Mouse (Mus musculus): Measurements from ENCODE around the gene Mkrn1. TPM values are rescaled to one million over a fixed set of nuclear protein-coding genes. Genes with fewer than 3 reads are reported as not detected.

The Mkrn1 gene
- 30.9 and 31.2 TPM in 2 replicates for polyA plus RNA-seq (2012; rRNA removed)
- polyA plus RNA-seq (2014; fragmentation: Nextera tagmentation; extraction: Ambion mirVana): 61.8 and 66.6 TPM in 2 replicates

DNA sequence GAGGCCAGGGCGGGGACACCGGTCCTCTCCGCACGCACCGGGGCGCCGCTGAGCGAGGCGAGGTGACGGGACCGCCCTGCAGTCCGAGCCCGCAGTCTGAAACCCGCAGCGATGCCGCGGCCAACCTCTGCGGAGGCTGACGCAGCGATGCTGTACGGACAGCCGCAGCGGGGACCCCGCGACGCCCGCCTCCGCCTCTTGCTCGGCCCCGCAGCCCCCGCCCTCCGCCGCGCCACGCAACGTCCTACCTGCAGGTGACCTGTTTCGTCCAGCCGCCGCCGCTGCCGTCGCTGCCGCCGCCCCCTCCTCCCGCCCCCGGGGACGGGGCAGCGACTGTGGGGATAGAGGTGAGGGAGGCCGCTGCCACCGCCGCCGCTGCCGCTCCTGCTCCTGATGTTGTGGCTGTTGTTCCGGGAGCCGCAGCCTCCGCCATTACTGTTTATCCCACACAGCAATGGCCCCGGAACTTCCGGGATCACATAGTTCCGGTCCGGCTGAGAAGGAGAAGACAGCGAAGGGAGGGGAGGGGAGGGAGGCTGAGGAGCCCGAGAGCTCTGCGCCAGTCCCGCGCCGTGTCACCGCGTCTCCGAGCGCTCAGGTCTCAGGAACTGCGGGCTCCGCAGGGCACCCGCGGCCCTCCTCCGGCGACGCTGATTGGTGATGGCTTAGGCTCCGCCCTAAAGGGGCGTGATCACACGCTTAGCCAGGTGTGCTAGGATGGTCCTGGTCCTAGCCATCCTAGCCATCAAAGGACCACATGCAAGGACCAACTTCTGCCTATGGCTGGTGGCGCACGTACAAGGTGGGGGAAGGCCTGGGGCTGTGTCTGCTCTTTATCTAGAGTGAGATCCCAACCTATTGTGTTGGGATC is at the start of gene Mkrn1:
TSS of gene Mkrn1 (minus strand) at position 612 of the 871 bp plus-strand sequence.
- peaks cover 4% of the 10 kb centered on the region for H3K4me1 ChIP-seq (ENCODE audit: control insufficient read depth, insufficient read depth, low read length)
- peak; percentile 30; the same call in 1 of the 2 replicates for TF ChIP-seq POLR2A (IDR thresholded peaks at IDR 0.05; ENCODE audit: borderline replicate concordance, extremely low read depth, insufficient read depth, insufficient read length)

DNA sequence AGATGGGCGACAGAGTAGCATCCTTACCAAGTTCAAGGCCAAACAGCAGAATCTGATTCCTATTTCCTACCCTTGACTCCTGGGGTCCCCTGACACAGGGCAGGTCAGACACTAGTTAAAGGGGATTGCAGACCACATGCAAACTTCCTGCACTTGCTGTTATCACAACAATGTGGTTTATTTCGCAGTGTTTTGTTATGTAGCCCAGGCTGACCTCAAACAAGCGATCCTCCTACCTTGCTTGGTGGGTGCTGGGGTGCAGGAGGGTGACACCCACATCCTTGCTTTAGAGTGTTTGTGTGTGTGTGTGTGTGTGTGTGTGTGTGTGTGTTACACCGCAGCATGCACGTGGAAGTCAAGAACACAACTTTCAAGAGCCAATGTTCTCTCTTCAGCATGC is 49.2 kb upstream of the Mkrn1 start:
- ATAC-seq (ENCODE audit: low FRiP score, low read depth) (no peak), DNase-seq (ENCODE audit: low spot score) (no peak)
- H3K4me3 ChIP-seq (replicated peaks; ENCODE audit: low read length): no peak overlapping the region
- H3K4me2 ChIP-seq (replicated peaks; ENCODE audit: low read depth, low read length, severe bottlenecking): no peak overlapping the region
- no peak overlapping the region for H3K9ac ChIP-seq (ENCODE audit: low read depth, low read length, severe bottlenecking)
- TF ChIP-seq POLR2A (IDR thresholded peaks at IDR 0.05; ENCODE audit: borderline replicate concordance, extremely low read depth, insufficient read depth, insufficient read length): no peak
- peaks cover 46% of the 10 kb centered on the region for H3K36me3 ChIP-seq (ENCODE audit: control insufficient read depth, insufficient read depth, low read length)
- peaks cover 8% of the 10 kb centered on the region; the same call in 1 of the 2 replicates for H3K4me1 ChIP-seq (ENCODE audit: control insufficient read depth, insufficient read depth, low read length)
- H3K9me3 ChIP-seq (ENCODE audit: control insufficient read depth, low read length): no peaks in the 10 kb centered on the region
- 89% methylated on average over 5 of the region's 5 CpGs for WGBS
- H3K27ac ChIP-seq (replicated peaks; ENCODE audit: low read depth, low read length): no peak overlapping the region
- H3K27me3 ChIP-seq (ENCODE audit: control insufficient read depth, insufficient read depth, low read length): no peaks in the 10 kb centered on the region

More for the DNA sequence above, at the start of gene Mkrn1:
- H3K4me3 ChIP-seq (replicated peaks; ENCODE audit: low read length): peak within 1 kb of the TSS; percentile 92
- peak within 1 kb of the TSS; percentile 58; the same call in 1 of the 2 replicates for H3K27ac ChIP-seq (replicated peaks; ENCODE audit: low read depth, low read length)
- H3K9ac ChIP-seq (ENCODE audit: low read depth, low read length, severe bottlenecking): peak within 1 kb of the TSS; percentile 76
- peak; percentile 88 for ATAC-seq (ENCODE audit: low FRiP score, low read depth)
- H3K9me3 ChIP-seq (ENCODE audit: control insufficient read depth, low read length): no peaks in the 10 kb centered on the region
- peak; percentile 79 for DNase-seq (ENCODE audit: low spot score)
- WGBS: under 1% methylated on average over 42 of the region's 82 CpGs
- no peaks in the 10 kb centered on the region for H3K27me3 ChIP-seq (ENCODE audit: control insufficient read depth, insufficient read depth, low read length)
- H3K36me3 ChIP-seq (ENCODE audit: control insufficient read depth, insufficient read depth, low read length): no peaks in the 10 kb centered on the region
- H3K4me2 ChIP-seq (replicated peaks; ENCODE audit: low read depth, low read length, severe bottlenecking): peak within 1 kb of the TSS; percentile 72

DNA sequence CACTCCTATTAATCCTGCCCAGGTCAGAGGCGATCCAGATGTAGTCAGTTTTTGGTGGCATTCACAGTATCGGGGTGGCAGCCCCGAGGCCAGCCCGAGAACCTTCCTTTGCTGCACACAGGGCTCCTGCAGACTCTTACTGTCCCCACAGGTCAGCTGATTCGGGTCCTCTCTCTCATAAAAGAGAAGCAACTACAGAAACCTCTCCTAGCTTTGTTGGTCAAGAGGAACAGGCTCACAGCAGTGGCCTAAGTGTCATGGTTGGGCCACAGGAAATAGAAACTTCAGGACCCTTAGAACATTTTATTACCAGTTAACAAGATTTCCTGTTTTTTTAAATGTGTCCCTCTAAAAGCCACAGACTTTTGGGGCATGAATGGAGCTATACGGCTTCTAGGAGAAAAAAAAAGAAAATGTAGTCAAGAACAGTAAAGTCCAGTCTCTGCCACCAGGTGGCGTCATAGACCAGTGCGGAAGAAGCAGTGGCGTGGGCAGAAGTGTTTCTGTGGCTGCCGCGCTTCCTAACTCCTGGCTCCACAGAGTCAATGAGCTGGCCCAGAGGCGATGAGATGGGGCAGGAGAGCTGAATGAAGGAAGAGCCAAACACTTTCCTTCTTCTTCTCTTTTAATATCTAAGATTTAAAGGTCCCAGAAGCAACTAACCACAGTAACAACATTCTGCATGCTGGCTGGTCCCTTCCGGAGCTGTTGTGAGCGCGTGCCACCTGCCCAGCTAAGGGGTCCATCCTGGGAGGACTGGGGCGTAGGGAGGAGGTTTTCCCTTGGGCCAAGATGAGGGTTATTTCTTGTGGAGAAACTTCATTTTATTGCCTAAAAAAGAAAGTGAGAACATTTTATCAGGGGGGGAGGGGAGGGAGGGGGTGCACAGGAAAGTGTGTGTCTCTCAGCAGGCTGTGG is 42.6 kb upstream of the Mkrn1 start:
- DNase-seq (ENCODE audit: low spot score) (peak; percentile 85), ATAC-seq (ENCODE audit: low FRiP score, low read depth) (peak; percentile 61; the same call in 1 of the 2 replicates)
- no peaks in the 10 kb centered on the region for H3K4me1 ChIP-seq (ENCODE audit: control insufficient read depth, insufficient read depth, low read length)
- no peak overlapping the region for H3K9ac ChIP-seq (ENCODE audit: low read depth, low read length, severe bottlenecking)
- H3K9me3 ChIP-seq (ENCODE audit: control insufficient read depth, low read length): no peaks in the 10 kb centered on the region
- peaks cover 33% of the 10 kb centered on the region for H3K36me3 ChIP-seq (ENCODE audit: control insufficient read depth, insufficient read depth, low read length)
- H3K4me3 ChIP-seq (replicated peaks; ENCODE audit: low read length): no peak overlapping the region
- 46% methylated on average over 16 of the region's 16 CpGs for WGBS
- TF ChIP-seq POLR2A (IDR thresholded peaks at IDR 0.05; ENCODE audit: borderline replicate concordance, extremely low read depth, insufficient read depth, insufficient read length): no peak
- H3K27ac ChIP-seq (replicated peaks; ENCODE audit: low read depth, low read length): no peak overlapping the region
- H3K4me2 ChIP-seq (replicated peaks; ENCODE audit: low read depth, low read length, severe bottlenecking): no peak overlapping the region
- no peaks in the 10 kb centered on the region for H3K27me3 ChIP-seq (ENCODE audit: control insufficient read depth, insufficient read depth, low read length)

DNA sequence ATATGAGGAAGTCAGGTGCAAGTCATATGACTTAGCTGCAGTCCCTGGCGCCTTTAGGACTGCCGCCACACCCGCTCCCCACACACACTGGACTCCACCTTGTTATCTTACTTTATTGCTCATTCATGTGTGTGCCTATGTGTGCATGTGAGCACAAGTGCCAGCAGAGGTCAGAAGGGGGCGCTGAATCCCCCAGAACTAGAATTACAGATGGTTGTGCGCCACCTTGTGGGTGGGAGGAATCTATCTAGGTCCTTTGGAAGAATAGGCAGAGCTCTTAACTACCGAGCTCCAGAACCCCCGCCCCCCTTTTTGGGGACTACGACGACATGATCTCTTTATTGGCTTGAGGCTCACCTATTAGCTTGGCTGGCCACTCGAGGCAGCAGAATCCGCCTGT is 39.8 kb upstream of the Mkrn1 start:
- 96% methylated on average over 11 of the region's 11 CpGs for WGBS
- no peak overlapping the region for H3K27ac ChIP-seq (replicated peaks; ENCODE audit: low read depth, low read length)
- ATAC-seq (ENCODE audit: low FRiP score, low read depth): no peak

More for the DNA sequence above, 39.8 kb upstream of the Mkrn1 start:
- Histone ChIP-seq H3K9ac (ENCODE audit: low read depth, low read length, severe bottlenecking) (no peak overlapping the region), H3K4me2 (replicated peaks; ENCODE audit: low read depth, low read length, severe bottlenecking) (no peak overlapping the region), H3K36me3 (ENCODE audit: control insufficient read depth, insufficient read depth, low read length) (peaks cover 29% of the 10 kb centered on the region), H3K27me3 (ENCODE audit: control insufficient read depth, insufficient read depth, low read length) (no peaks in the 10 kb centered on the region), H3K9me3 (ENCODE audit: control insufficient read depth, low read length) (no peaks in the 10 kb centered on the region), H3K4me1 (ENCODE audit: control insufficient read depth, insufficient read depth, low read length) (0 out of 2 replicates have a peak, but pooled peaks cover 2% of the 10 kb centered on the region), H3K4me3 (replicated peaks; ENCODE audit: low read length) (no peak overlapping the region)
- TF ChIP-seq POLR2A (IDR thresholded peaks at IDR 0.05; ENCODE audit: borderline replicate concordance, extremely low read depth, insufficient read depth, insufficient read length): no peak
- no peak for DNase-seq (ENCODE audit: low spot score)

Data from limb, embryonic 14.5 days (tissue).